Mouse (Mus musculus): ENCODE data around the gene Acsl1. TPM values are rescaled to one million over a fixed set of nuclear protein-coding genes. Genes with fewer than 3 reads are reported as not detected.

The Acsl1 gene
- total RNA-seq (2023), result 13.4 TPM

GRCm38 (mm10) chr8:46470792-46471781, at the start of gene Acsl1:
Acsl1 (plus strand) TSS chr8:46471037.

GRCm38 (mm10) chr8:46551615-46552440, 81.0 kb downstream of the Acsl1 start, which contains the start of gene Cenpu:
Cenpu (plus strand) TSS chr8:46552028.

Other genes starting within 250 kb of the Acsl1 start
- gene Helt, start 176.4 kb upstream of the Acsl1 start, total RNA-seq (2023), result not detected
- gene Cenpu, start 81.0 kb downstream of the Acsl1 start, total RNA-seq (2023), result 8.6 TPM
- 19.3 TPM for gene Primpol, start 146.2 kb downstream of the Acsl1 start, total RNA-seq (2023)
- gene Casp3, start 146.3 kb downstream of the Acsl1 start, total RNA-seq (2023), result 16.3 TPM